Mouse (Mus musculus): ENCODE measurements around the gene Uchl4. TPM values are rescaled to one million over a fixed set of nuclear protein-coding genes. Genes with fewer than 3 reads are reported as not detected.
"Not testable (repeated sequence)": the region's sequence is repeated elsewhere in the genome, so short reads cannot be mapped to it uniquely, and the experiment has no call there.

The Uchl4 gene
- polyA plus RNA-seq, 1 experiment from 2014 or later: 2.2 TPM

DNA sequence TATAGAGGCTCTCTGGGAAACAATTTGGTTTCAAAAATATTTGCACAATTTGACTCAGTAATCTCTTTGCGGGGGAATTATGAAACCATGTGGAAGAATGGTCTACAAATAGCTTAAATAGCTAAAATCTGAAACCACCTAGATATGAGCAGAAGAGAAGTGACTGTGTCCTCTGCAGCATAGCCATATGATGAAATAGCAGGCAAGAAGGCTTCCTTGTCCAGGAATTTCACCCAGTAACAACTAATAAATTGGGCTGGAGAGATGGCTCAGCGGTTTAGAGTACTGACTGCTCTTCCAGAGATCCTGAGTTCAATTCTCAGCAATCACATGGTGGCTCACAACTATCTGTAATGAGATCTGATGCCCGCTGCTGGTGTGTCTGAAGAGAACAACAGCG lies 26.0 kb downstream of the Uchl4 start:
- H3K27ac ChIP-seq: no peak overlapping the region
- WGBS: 80% methylated on average over 4 of the region's 4 CpGs

DNA sequence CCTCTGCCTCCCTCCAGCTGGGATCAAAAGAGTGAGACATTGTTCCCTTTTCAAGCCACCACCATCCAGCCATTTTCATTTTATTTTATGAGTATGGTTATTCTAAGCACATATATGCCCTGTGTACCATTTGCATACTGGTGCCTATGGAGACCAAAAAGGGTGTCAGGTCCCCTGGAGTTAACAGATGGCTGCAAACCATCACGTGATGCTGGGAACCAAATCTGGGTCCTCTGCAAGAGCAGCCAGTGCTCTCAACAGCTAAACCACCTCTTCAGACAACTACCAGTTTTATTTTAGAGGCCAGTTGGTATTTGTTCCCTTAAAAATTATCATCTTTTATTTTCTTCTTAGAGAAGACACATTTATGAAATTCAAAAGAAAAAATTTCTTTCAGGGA lies 29.8 kb downstream of the Uchl4 start:
- H3K27ac ChIP-seq: no peak overlapping the region
- no peak for ATAC-seq
- H3K4me2 ChIP-seq (replicated peaks): no peak overlapping the region
- H3K4me3 ChIP-seq (replicated peaks): no peak overlapping the region
- H3K27me3 ChIP-seq (replicated peaks): no peaks in the 10 kb centered on the region
- H3K9ac ChIP-seq: no peak overlapping the region
- no peaks in the 10 kb centered on the region for H3K36me3 ChIP-seq
- H3K4me1 ChIP-seq (replicated peaks): no peaks in the 10 kb centered on the region
- WGBS: 28% methylated on average over 1 of the region's 1 CpGs
- no peaks in the 10 kb centered on the region for H3K9me3 ChIP-seq

More for the DNA sequence above, 26.0 kb downstream of the Uchl4 start:
- Histone ChIP-seq H3K27me3 (replicated peaks) (no peaks in the 10 kb centered on the region), H3K9ac (no peak overlapping the region), H3K36me3 (no peaks in the 10 kb centered on the region), H3K4me1 (replicated peaks) (no peaks in the 10 kb centered on the region), H3K9me3 (no peaks in the 10 kb centered on the region), H3K4me3 (replicated peaks) (no peak overlapping the region), H3K4me2 (replicated peaks) (no peak overlapping the region)
- no peak for ATAC-seq

DNA sequence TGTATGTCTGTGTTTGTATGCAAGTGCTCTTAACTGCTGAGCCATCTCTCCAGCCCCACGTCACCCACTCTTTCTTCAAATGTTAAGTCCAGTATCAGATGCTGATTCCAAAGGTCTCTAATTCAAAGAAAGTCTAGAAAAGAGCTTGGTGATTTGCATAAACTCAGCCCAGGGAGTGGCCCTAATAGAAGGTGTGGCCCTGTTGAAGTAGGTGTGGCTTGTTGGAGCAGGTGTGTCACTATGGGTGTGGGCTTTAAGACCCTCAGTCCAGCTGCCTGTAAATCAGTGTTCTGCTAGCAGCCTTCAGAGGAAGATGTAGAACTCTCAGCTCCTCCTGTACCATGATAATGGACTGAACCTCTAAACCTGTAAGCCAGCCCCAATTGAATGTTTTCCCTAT lies 32.2 kb downstream of the Uchl4 start:
- Histone ChIP-seq H3K4me2 (replicated peaks) (no peak overlapping the region), H3K36me3 (no peaks in the 10 kb centered on the region), H3K4me3 (replicated peaks) (no peak overlapping the region), H3K9me3 (no peaks in the 10 kb centered on the region), H3K4me1 (replicated peaks) (no peaks in the 10 kb centered on the region), H3K27ac (no peak overlapping the region), H3K27me3 (replicated peaks) (no peaks in the 10 kb centered on the region), H3K9ac (no peak overlapping the region)
- no peak for ATAC-seq
- 76% methylated on average over 1 of the region's 1 CpGs for WGBS

DNA sequence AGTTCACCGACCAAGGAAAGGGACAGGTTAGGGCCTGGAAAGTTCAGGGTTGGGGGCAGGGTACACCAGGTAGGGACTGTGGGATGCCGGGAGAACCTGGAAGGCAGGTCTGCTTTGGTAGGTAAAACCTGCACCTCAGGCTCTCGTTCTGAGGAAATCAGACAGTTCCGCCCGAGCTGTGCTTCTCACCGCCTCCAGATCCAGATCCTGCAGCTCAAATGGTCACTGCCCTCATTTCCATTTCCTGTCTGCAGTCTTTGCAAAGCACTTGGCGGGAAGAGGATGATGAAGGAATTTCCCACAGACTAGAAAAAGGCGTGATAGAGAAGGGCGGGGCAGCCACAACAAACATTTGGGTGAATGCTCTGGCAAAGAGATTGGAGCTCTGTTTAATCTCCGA lies 33.2 kb downstream of the Uchl4 start:
- WGBS: 85% methylated on average over 10 of the region's 10 CpGs
- no peak for ATAC-seq
- H3K4me1 ChIP-seq (replicated peaks): no peaks in the 10 kb centered on the region

DNA sequence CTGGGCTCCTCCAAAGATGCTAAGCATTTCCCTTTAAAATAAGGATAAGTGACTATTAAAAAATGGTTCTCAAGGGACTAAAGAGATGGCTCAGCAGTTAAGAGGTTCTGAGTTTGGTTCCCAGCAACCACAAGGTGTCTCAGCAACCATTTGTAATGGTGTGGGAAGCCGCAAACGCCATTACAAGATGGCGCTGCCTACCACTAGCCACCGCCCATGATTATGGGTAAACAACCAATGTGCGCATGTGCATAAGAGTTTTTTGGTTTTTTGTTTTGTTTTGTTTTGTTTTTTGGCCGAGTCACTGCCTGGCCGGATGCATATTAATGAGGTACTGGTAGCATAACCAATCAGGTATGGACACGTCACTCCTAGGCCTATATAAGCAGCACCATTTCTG lies 33.8 kb downstream of the Uchl4 start:
- ATAC-seq; H3K27me3 ChIP-seq (replicated peaks); H3K27ac ChIP-seq; H3K4me3 ChIP-seq (replicated peaks); H3K9me3 ChIP-seq; H3K9ac ChIP-seq; H3K4me1 ChIP-seq (replicated peaks); H3K36me3 ChIP-seq; H3K4me2 ChIP-seq (replicated peaks): not testable (repeated sequence)
- 95% methylated on average over 8 of the region's 8 CpGs for WGBS

More for the DNA sequence above, 33.2 kb downstream of the Uchl4 start:
- Histone ChIP-seq H3K4me2 (replicated peaks) (no peak overlapping the region), H3K4me3 (replicated peaks) (no peak overlapping the region), H3K9ac (no peak overlapping the region), H3K27me3 (replicated peaks) (no peaks in the 10 kb centered on the region), H3K9me3 (no peaks in the 10 kb centered on the region), H3K36me3 (no peaks in the 10 kb centered on the region), H3K27ac (no peak overlapping the region)

DNA sequence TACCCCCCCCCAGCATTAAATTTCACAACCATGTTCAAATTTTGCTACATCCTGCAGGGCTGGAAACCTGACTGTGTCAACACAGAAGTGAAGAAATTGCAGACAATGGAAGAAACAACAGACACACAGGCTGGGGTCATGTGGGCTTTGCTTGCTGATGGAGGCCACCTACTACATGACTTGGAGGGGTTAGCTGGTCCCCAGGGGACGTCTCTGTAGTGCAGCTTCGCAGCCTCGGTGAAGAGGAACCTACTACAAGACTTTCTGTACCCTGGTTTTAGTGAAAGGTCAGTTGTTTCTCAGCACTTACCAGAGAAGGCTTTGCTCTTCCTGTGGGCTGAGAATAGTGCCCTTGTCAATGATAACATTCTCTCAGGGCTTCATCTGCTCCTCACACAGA lies 36.2 kb downstream of the Uchl4 start:
- Histone ChIP-seq H3K27ac (no peak overlapping the region), H3K4me2 (replicated peaks) (no peak overlapping the region), H3K4me3 (replicated peaks) (no peak overlapping the region), H3K36me3 (no peaks in the 10 kb centered on the region), H3K9me3 (no peaks in the 10 kb centered on the region), H3K4me1 (replicated peaks) (no peaks in the 10 kb centered on the region), H3K9ac (no peak overlapping the region), H3K27me3 (replicated peaks) (no peaks in the 10 kb centered on the region)
- WGBS: 59% methylated on average over 3 of the region's 3 CpGs
- ATAC-seq: no peak

DNA sequence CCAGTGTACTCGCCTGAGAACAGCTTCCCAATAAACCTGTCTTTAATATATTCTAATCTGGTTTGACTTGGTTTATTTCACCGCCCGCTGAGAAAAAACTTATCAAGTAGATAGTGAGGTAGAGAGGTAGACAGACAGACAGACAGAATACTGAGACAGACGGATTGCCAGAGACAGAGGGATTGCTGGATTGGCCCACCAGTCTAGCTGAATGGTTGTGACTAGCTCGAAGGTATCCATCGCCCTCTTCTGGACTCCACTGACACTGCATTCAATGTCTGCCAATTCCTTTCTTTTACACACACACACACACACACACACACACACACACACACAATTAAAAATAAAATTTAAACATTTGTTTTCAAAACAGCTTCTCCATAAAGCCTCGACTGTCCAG lies 37.6 kb downstream of the Uchl4 start:
- Histone ChIP-seq H3K4me2 (replicated peaks) (no peak overlapping the region), H3K9ac (no peak overlapping the region), H3K9me3 (no peaks in the 10 kb centered on the region), H3K27me3 (replicated peaks) (no peaks in the 10 kb centered on the region), H3K36me3 (no peaks in the 10 kb centered on the region), H3K4me1 (replicated peaks) (no peaks in the 10 kb centered on the region), H3K27ac (no peak overlapping the region), H3K4me3 (replicated peaks) (no peak overlapping the region)
- WGBS: 39% methylated on average over 7 of the region's 7 CpGs
- no peak for ATAC-seq

DNA sequence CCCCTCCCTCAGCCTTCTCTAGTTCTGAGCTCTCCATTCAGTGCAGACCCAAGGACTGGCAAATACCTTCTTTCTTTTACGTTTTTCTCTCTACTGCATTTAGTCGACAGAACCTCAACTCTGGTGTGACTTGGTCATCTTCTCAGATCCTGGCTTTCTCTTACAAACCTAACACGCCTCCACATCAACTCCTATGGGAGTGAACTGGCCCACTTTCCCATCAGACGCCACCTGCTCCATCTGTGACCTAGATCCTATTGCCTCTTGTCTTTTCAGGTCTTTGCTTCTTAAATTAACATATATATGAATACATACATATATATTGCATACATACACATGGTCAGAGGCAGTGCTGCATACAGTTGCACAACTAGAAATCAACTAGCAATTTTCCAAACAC lies 38.8 kb downstream of the Uchl4 start:
- H3K27ac ChIP-seq: no peak overlapping the region
- H3K4me1 ChIP-seq (replicated peaks): no peaks in the 10 kb centered on the region
- ATAC-seq: no peak
- H3K27me3 ChIP-seq (replicated peaks): no peaks in the 10 kb centered on the region
- no peaks in the 10 kb centered on the region for H3K36me3 ChIP-seq
- no peak overlapping the region for H3K4me2 ChIP-seq (replicated peaks)
- no peak overlapping the region for H3K4me3 ChIP-seq (replicated peaks)
- 77% methylated on average over 4 of the region's 4 CpGs for WGBS
- H3K9ac ChIP-seq: no peak overlapping the region
- no peaks in the 10 kb centered on the region for H3K9me3 ChIP-seq

DNA sequence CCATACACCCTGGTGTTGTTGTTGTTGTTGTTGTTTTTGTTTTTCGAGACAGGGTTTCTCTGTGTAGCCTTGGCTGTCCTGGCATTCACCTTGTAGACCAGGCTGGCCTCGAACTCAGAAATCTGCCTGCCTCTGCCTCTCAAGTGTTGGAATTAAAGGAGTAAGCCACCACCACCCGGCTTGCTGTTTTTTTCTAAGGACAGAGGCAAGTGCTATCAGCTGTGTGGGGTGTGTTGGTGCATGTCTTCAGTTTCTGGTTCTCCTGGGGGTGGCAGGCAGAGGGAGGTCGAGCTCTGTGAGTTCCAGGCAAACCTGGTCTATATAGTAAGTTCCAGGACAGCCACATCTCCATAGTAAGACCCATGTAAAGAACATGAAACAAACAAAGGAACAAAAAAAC lies 39.3 kb downstream of the Uchl4 start:
- Histone ChIP-seq H3K4me1 (replicated peaks) (no peaks in the 10 kb centered on the region), H3K4me2 (replicated peaks) (no peak overlapping the region), H3K27ac (no peak overlapping the region), H3K9ac (no peak overlapping the region), H3K4me3 (replicated peaks) (no peak overlapping the region), H3K36me3 (no peaks in the 10 kb centered on the region), H3K9me3 (no peaks in the 10 kb centered on the region), H3K27me3 (replicated peaks) (no peaks in the 10 kb centered on the region)
- ATAC-seq: no peak
- WGBS: 77% methylated on average over 4 of the region's 4 CpGs

DNA sequence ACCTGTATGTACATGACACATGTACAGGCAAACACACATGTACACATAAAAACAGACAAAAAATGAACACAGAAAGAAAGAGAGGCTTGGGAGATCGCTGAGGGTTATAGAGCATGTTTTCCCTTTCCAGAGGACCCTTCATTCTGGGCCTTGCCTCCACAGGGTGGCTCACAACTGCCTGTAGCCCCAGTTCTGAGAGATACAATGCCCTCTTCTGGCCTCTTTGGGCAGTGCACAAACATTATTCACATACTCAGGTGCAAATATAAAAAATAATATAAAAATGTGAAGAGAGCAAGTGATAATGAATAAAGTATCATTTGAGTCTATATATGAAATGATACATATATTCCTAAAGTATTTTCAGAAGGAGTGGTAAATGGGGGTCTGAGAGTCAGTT lies 39.9 kb downstream of the Uchl4 start:
- WGBS: 69% methylated on average over 1 of the region's 1 CpGs
- Histone ChIP-seq H3K4me1 (replicated peaks) (no peaks in the 10 kb centered on the region), H3K4me2 (replicated peaks) (no peak overlapping the region), H3K9ac (no peak overlapping the region), H3K27ac (no peak overlapping the region), H3K9me3 (no peaks in the 10 kb centered on the region), H3K27me3 (replicated peaks) (no peaks in the 10 kb centered on the region), H3K36me3 (no peaks in the 10 kb centered on the region), H3K4me3 (replicated peaks) (no peak overlapping the region)
- ATAC-seq: no peak

DNA sequence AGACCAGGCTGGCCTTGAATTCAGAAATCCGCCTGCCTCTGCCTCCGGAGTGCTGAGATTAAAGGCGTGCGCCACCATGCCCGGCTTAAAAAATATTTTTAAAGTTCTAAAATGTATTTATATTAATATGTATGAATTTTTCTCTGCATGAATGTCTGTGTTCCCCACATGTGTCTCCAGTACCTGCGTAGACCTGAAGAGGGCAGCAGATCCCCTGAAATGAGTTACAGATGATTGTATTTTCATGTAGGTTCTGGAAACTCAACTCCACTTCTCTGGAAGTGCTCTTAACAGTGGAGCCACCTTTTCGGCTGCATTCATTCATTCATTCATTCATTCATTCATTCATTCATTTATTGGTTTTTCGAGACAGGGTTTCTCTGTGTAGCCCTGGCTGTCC lies 42.7 kb downstream of the Uchl4 start:
- no peaks in the 10 kb centered on the region for H3K36me3 ChIP-seq
- no peaks in the 10 kb centered on the region for H3K9me3 ChIP-seq
- no peak overlapping the region for H3K4me3 ChIP-seq (replicated peaks)
- ATAC-seq: no peak
- H3K27me3 ChIP-seq (replicated peaks): no peaks in the 10 kb centered on the region
- WGBS: 67% methylated on average over 8 of the region's 8 CpGs
- H3K27ac ChIP-seq: no peak overlapping the region
- H3K4me1 ChIP-seq (replicated peaks): 0 out of 2 replicates have a peak, but pooled peaks cover 4% of the 10 kb centered on the region
- H3K9ac ChIP-seq: no peak overlapping the region
- no peak overlapping the region for H3K4me2 ChIP-seq (replicated peaks)

DNA sequence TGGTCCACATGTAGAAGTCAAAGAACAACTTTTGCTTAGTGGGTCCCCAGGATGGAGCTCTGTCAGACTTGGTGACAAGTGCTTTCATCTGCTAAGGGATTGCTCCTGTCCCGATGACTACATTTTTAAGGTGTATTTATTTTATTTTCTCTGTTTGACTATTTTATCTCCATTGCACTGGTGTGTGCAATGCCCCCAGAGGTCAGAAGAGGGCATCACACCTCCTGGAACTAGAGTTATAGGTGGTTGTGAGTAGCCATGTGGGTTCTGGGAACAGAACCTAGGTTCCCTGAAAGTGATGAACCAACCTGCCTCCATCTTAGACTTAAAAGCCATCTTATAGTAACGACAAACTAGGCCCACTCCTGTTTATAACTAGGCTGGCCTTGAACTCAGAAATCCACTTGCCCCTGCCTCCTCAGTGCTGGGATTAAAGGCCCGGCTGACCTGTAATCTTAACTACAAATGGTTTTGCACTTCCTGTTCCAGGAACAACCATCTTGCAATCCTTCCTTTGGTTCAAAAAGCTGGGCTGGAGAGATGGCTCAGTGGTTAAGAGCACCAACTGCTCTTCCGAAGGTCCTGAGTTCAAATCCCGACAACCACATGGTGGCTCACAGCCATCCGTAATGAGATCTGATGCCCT lies 43.8 kb downstream of the Uchl4 start:
- H3K27ac ChIP-seq: no peak overlapping the region
- no peaks in the 10 kb centered on the region for H3K27me3 ChIP-seq (replicated peaks)
- H3K36me3 ChIP-seq: no peaks in the 10 kb centered on the region
- H3K9me3 ChIP-seq: no peaks in the 10 kb centered on the region
- no peak overlapping the region for H3K4me3 ChIP-seq (replicated peaks)
- 93% methylated on average over 6 of the region's 6 CpGs for WGBS
- no peak overlapping the region for H3K9ac ChIP-seq
- H3K4me2 ChIP-seq (replicated peaks): no peak overlapping the region
- 0 out of 2 replicates have a peak, but pooled peaks cover 5% of the 10 kb centered on the region for H3K4me1 ChIP-seq (replicated peaks)
- ATAC-seq: no peak

DNA sequence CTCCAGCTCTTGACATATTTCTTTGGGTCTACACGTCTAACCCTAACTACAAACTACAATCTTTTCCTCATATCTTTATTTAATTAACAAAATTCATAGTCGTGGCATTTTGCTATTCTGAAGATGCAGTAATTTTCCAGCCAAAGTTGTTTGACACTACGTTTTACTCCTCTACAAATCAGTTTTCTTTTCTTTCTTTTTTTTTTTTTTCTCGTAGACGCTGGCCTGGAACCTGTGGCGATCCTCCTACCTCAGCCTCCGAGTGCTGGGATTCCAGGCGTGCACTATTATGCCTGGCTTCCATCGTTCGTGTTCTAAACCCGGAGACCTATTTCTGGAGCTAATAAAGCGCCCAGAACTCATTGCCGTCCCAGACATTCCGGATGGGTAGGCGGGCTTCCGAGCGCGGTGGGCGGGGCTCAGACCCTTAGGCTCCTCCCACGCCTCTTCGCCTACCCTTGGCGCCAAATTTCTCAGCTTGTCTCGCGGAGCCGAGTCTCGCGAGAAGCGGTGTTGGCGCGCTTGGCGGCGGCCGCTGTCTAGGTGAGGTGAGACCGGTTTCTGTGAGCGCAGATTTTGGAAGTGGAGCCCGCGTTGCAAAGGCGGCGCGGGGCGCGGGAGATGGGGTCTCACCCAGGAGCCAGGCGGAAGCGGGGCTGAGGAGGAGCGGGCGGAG lies 46.2 kb downstream of the Uchl4 start, which contains the start of gene Tipin:
Gene Tipin (plus strand): TSS at position 477 of the 676 bp plus-strand sequence.
- peak within 1 kb of the TSS; percentile 94 for H3K27ac ChIP-seq
- no peaks in the 10 kb centered on the region for H3K36me3 ChIP-seq
- ATAC-seq: peak; percentile 96
- H3K27me3 ChIP-seq (replicated peaks): no peaks in the 10 kb centered on the region
- no peaks in the 10 kb centered on the region for H3K9me3 ChIP-seq
- peak within 1 kb of the TSS; percentile 65 for H3K4me2 ChIP-seq (replicated peaks)
- 2% methylated on average over 46 of the region's 46 CpGs for WGBS
- H3K4me1 ChIP-seq (replicated peaks): 0 out of 2 replicates have a peak, but pooled peaks cover 5% of the 10 kb centered on the region
- peak within 1 kb of the TSS; percentile 97 for H3K9ac ChIP-seq
- peak within 1 kb of the TSS; percentile 84 for H3K4me3 ChIP-seq (replicated peaks)

Data from intestine, embryonic 15.5 days (tissue).